Mouse (Mus musculus): ENCODE results near the gene Mrpl20. TPM values are rescaled to one million over a fixed set of nuclear protein-coding genes. Genes with fewer than 3 reads are reported as not detected.

Gene Mrpl20
- total and polyA plus RNA-seq, 3 experiments = 336 to 346 TPM; not detected in 1

GRCm38 (mm10) chr4:155784081-155784701 lies 18.5 kb upstream of the Mrpl20 start:
- Histone ChIP-seq H3K36me3 (ENCODE audit: control insufficient read depth in 1 of 2, insufficient read depth in 2 of 2, low read length in 2 of 2) (peaks cover 0 to 19% of the 10 kb centered on the region in 2 experiments; a peak in 2 of 4 replicates), H3K9me3 (replicated peaks; ENCODE audit: insufficient read depth, low read length) (no peaks in the 10 kb centered on the region)
- no peak for TF ChIP-seq POLR2AphosphoS2 (IDR thresholded peaks at IDR 0.05; ENCODE audit: low read length)
- TF ChIP-seq BHLHE40 (IDR thresholded peaks at IDR 0.05; ENCODE audit: borderline replicate concordance, low read depth, low read length) = no peak
- 0 out of 2 replicates have a peak, but pooled peaks have one; percentile 54 for TF ChIP-seq CHD1 (IDR thresholded peaks at IDR 0.05; ENCODE audit: low read depth, low read length)
- no peak for TF ChIP-seq MYB (IDR thresholded peaks at IDR 0.05; ENCODE audit: low read depth, low read length)
- TF ChIP-seq JUND (IDR thresholded peaks at IDR 0.05; ENCODE audit: low read depth, low read length) = no peak
- TF ChIP-seq ZKSCAN1 (IDR thresholded peaks at IDR 0.05; ENCODE audit: low read depth, low read length) = no peak
- TF ChIP-seq TAL1 (IDR thresholded peaks at IDR 0.05; ENCODE audit: low read length) = no peak
- no peak for TF ChIP-seq E2F4 (IDR thresholded peaks at IDR 0.05; ENCODE audit: borderline replicate concordance, low read depth, low read length)
- no peak for TF ChIP-seq RCOR1 (IDR thresholded peaks at IDR 0.05; ENCODE audit: low read depth, low read length)
- TF ChIP-seq ETS1 (IDR thresholded peaks at IDR 0.05; ENCODE audit: low read depth, low read length) = no peak
- peak in 1 of 2 experiments; percentile 25; a peak in 1 of 4 replicates for TF ChIP-seq POLR2A (IDR thresholded peaks at IDR 0.05; ENCODE audit: control insufficient read depth in 1 of 2, insufficient read depth in 1 of 2, low read depth in 1 of 2, low read length in 2 of 2, poor library complexity in 1 of 2)
- TF ChIP-seq USF2 (IDR thresholded peaks at IDR 0.05; ENCODE audit: borderline replicate concordance in 1 of 2, insufficient read depth in 1 of 2, low read depth in 1 of 2, low read length in 2 of 2) = no peak
- TF ChIP-seq UBTF (IDR thresholded peaks at IDR 0.05; ENCODE audit: borderline replicate concordance, insufficient read depth, low read depth, low read length) = no peak
- peak; percentile 33; the same call in 1 of the 2 replicates for TF ChIP-seq NELFE (IDR thresholded peaks at IDR 0.05; ENCODE audit: low read depth, low read length)
- peak; percentile 48 to 80 (median 72) for TF ChIP-seq CTCF (IDR thresholded peaks at IDR 0.05 in 2 of 3, conservative IDR thresholded peaks at IDR 0.05 in 1 of 3; ENCODE audit: control insufficient read depth in 1 of 3, insufficient read depth in 1 of 3, low read depth in 2 of 3, low read length in 3 of 3, poor library complexity in 1 of 3, severe bottlenecking in 1 of 3)
- TF ChIP-seq USF1 (IDR thresholded peaks at IDR 0.05; ENCODE audit: low read depth, low read length) = no peak
- TF ChIP-seq TBP (IDR thresholded peaks at IDR 0.05; ENCODE audit: low read depth, low read length) = no peak
- no peak for TF ChIP-seq CHD2 (IDR thresholded peaks at IDR 0.05; ENCODE audit: low read length)
- TF ChIP-seq MAZ (IDR thresholded peaks at IDR 0.05; ENCODE audit: low read depth, low read length) = no peak; the same call in 1 of the 2 replicates
- no peak for TF ChIP-seq POLR2AphosphoS5 (IDR thresholded peaks at IDR 0.05; ENCODE audit: borderline replicate concordance, low read depth, low read length)
- no peak for TF ChIP-seq MYC (IDR thresholded peaks at IDR 0.05; ENCODE audit: low read depth, low read length)
- no peak for TF ChIP-seq MEF2A (IDR thresholded peaks at IDR 0.05; ENCODE audit: extremely low read depth, insufficient replicate concordance, low read depth, low read length, poor library complexity, severe bottlenecking)
- TF ChIP-seq KAT2A (conservative IDR thresholded peaks at IDR 0.05; ENCODE audit: low read depth, low read length) = no peak
- peak; percentile 24; the same call in 1 of the 2 replicates for TF ChIP-seq TCF12 (IDR thresholded peaks at IDR 0.05; ENCODE audit: low read depth, low read length)
- peak; percentile 41; the same call in 1 of the 2 replicates for TF ChIP-seq MAX (IDR thresholded peaks at IDR 0.05; ENCODE audit: low read length)
- peak; percentile 60 for TF ChIP-seq SMC3 (IDR thresholded peaks at IDR 0.05; ENCODE audit: low read depth, low read length)
- 0 out of 4 replicates have a peak, but pooled peaks of 1 of the 2 experiments have one; percentile 5 for TF ChIP-seq EP300 (IDR thresholded peaks at IDR 0.05; ENCODE audit: low read depth in 1 of 2, low read length in 2 of 2)
- peak; percentile 18 for TF ChIP-seq HCFC1 (IDR thresholded peaks at IDR 0.05; ENCODE audit: low read depth, low read length)
- peak; percentile 71 for TF ChIP-seq RAD21 (IDR thresholded peaks at IDR 0.05; ENCODE audit: low read depth, low read length)
- peak; percentile 32; the same call in 1 of the 2 replicates for TF ChIP-seq NRF1 (IDR thresholded peaks at IDR 0.05; ENCODE audit: insufficient read depth, low read depth, low read length, poor library complexity, severe bottlenecking)
- peak; percentile 52 for TF ChIP-seq SIN3A (IDR thresholded peaks at IDR 0.05; ENCODE audit: low read length)
- no peak for TF ChIP-seq GABPA (IDR thresholded peaks at IDR 0.05; ENCODE audit: low read depth, low read length)
- no peak for TF ChIP-seq ELF1 (IDR thresholded peaks at IDR 0.05; ENCODE audit: low read depth, low read length)
- TF ChIP-seq ZC3H11A (IDR thresholded peaks at IDR 0.05; ENCODE audit: low read depth, low read length) = peak; percentile 49
- TF ChIP-seq ZMIZ1 (IDR thresholded peaks at IDR 0.05; ENCODE audit: low read depth, low read length) = no peak
- TF ChIP-seq GATA1 (IDR thresholded peaks at IDR 0.05; ENCODE audit: low read depth, low read length) = no peak

More at GRCm38 (mm10) chr4:155784081-155784701, 18.5 kb upstream of the Mrpl20 start:
- Histone ChIP-seq H3K79me2 (ENCODE audit: control insufficient read depth, insufficient read depth, low read length, poor library complexity) (no peaks in the 10 kb centered on the region; the same call in 1 of the 2 replicates), H3K4me1 (ENCODE audit: control insufficient read depth in 1 of 2, insufficient read depth in 2 of 2, low read length in 2 of 2) (peaks cover 14 to 23% of the 10 kb centered on the region in 2 experiments), H3K27ac (ENCODE audit: control insufficient read depth, low read depth, low read length) (no peak overlapping the region), H3K9ac (ENCODE audit: control insufficient read depth, low read depth, low read length, poor library complexity, severe bottlenecking) (peak overlapping the region; percentile 83), H3K27me3 (ENCODE audit: control insufficient read depth in 1 of 2, insufficient read depth in 2 of 2, low read length in 2 of 2) (no peaks in the 10 kb centered on the region), H3K4me3 (ENCODE audit: control insufficient read depth in 1 of 2, insufficient read depth in 1 of 2, low read depth in 2 of 2, low read length in 2 of 2) (peak overlapping the region; percentile 73 to 90)
- DNase-seq (ENCODE audit: low read depth, low spot score) = peak; percentile 85

Measured in MEL (cell line).